Mouse (Mus musculus) small intestine, adult 2 months (tissue): ENCODE measurements around the gene Myl12a. TPM values are rescaled to one million over a fixed set of nuclear protein-coding genes. Genes with fewer than 3 reads are reported as not detected.

Experiments
- H3K27ac ChIP-seq: fragments of 200-500 bp; 2 replicates; pipeline ENCODE4 v1.5.1; 2012; ENCODE audit warnings: low read depth, low read length, control low read depth, inconsistent platforms; ENCODE audit not compliant: insufficient read depth
- H3K27me3 ChIP-seq: fragments of 200-500 bp; 2 replicates; pipeline ENCODE4 v1.6.1; 2012; ENCODE audit warnings: mild to moderate bottlenecking, moderate library complexity, low read length, inconsistent platforms; ENCODE audit not compliant: control insufficient read depth, insufficient read depth
- H3K36me3 ChIP-seq: fragments of 200-500 bp; 2 replicates; pipeline ENCODE4 v1.6.1; 2012; ENCODE audit warnings: mild to moderate bottlenecking, low read length, control low read depth, inconsistent platforms; ENCODE audit not compliant: control insufficient read depth, insufficient read depth
- H3K4me1 ChIP-seq: fragments of 200-500 bp; 2 replicates; pipeline ENCODE4 v1.6.1; 2012; ENCODE audit warnings: low read length, inconsistent platforms, mixed read lengths; ENCODE audit not compliant: control insufficient read depth, insufficient read depth, insufficient read length
- H3K4me3 ChIP-seq: fragments of 200-500 bp; 2 replicates; pipeline ENCODE4 v1.5.1; 2012; ENCODE audit warnings: low read depth, mild to moderate bottlenecking, control low read depth, inconsistent platforms, low read length, moderate library complexity
- CTCF ChIP-seq: fragments of 200-500 bp; IDR thresholded peaks from 2 replicates; pipeline ENCODE4 v1.5.1; 2012; ENCODE audit warnings: low read depth, mild to moderate bottlenecking, control low read depth, inconsistent platforms, low read length, moderate library complexity, mixed read lengths; ENCODE audit not compliant: insufficient replicate concordance, insufficient read length; ENCODE audit errors: extremely low read depth
- POLR2A ChIP-seq: fragments of 200-500 bp; IDR thresholded peaks from 2 replicates; pipeline ENCODE4 v1.6.1; 2012; ENCODE audit warnings: low read depth, mild to moderate bottlenecking, control low read depth, inconsistent platforms, low read length, moderate library complexity
- WGBS: fragments of 180-500 bp; shearing (Covaris S2); methylation state at CpG from one replicate; pipeline ENCODE4 v1.1.7; 2018; 5-methylcytosine and 5-hydroxymethylcytosine counted together
- polyA plus RNA-seq: library from polyadenylated mRNA; depleted of rRNA; stranded (reverse); fragments of >200 nt; gene quantifications from 2 replicates; pipeline ENCODE4 v1.2.3, GENCODE M21; 2012

The Myl12a gene
- polyA plus RNA-seq, 1 experiment = 52.7 TPM

DNA sequence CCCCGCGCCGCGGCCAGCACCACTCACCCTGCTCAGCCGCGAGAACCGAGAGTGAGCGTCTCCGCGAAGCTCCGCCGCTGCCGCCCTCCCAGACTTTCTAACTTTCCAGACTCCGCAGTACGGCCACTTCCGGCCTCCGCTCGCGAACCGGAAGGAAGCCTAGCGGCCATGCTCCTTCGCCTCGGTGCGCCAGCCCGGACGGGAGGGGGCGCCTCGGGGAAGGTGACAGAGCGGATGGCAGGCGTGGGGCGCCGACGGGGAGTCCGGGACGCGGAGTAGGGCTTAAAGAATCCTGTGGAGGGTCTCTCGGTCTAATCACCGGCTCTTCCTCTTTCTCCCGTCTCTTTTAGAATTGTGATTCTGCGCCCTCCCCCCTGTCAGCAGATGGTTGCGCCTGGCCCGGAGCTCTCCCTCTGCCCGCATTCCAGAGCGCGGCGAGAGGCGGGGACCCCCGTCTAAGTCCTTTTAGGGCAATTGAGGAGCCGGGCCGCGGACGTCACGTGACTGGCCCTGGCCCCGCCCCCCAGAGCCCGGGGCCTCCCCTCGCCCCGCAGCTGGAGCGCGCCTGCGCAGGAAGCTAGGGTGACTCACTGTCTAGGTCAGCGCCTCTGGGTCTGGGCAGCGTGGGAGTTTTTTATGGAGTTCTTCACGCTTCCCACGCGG, 466 bp downstream of the Myl12a start, which contains the start of gene Myom1:
Gene Myom1 (plus strand): TSS at position 553 of the 663 bp plus-strand sequence.
- WGBS = under 1% methylated on average over 65 of the region's 65 CpGs
- TF ChIP-seq POLR2A = peak; percentile 97
- TF ChIP-seq CTCF = peak; percentile 24; the same call in 1 of the 2 replicates

GRCm38 (mm10) chr17:71001699-71002080, 988 bp downstream of the Myl12a start:
- TF ChIP-seq CTCF = no peak
- Histone ChIP-seq H3K4me1 (peaks cover 10% of the 10 kb centered on the region; the same call in 1 of the 2 replicates), H3K27me3 (no peaks in the 10 kb centered on the region), H3K36me3 (peaks cover 2% of the 10 kb centered on the region; the same call in 1 of the 2 replicates), H3K27ac (peak overlapping the region; percentile 96), H3K4me3 (peak overlapping the region; percentile 95)
- under 1% methylated on average over 43 of the region's 43 CpGs for WGBS

More for the DNA sequence above, 466 bp downstream of the Myl12a start, which contains the start of gene Myom1:
- Histone ChIP-seq H3K27ac (peak within 1 kb of the TSS; percentile 96), H3K4me1 (peaks cover 8% of the 10 kb centered on the region; the same call in 1 of the 2 replicates), H3K27me3 (no peaks in the 10 kb centered on the region), H3K36me3 (0 out of 2 replicates have a peak, but pooled peaks cover 2% of the 10 kb centered on the region), H3K4me3 (peak within 1 kb of the TSS; percentile 95)

DNA sequence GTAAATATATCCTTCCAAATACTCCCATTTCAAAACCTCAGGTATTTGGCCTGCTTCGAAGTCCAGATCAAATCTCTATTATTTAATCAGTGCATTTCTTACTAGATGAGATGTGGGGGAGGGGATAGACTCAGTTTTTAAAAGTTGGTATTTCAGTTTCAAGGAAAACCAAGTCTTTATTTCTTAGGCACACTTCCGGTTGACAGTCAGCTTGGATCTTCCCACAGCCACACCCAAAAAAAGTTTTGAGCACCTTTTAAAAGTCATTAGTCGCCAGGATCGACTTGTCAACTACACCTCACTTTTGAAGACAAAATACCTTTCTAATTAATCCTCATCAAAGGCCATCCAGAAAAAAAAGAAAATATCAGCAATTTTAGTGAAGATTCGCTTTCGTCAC, 1.6 kb downstream of the Myl12a start:
- 2% methylated on average over 6 of the region's 6 CpGs for WGBS
- Histone ChIP-seq H3K4me3 (no peak overlapping the region), H3K36me3 (peaks cover 7% of the 10 kb centered on the region), H3K27ac (no peak overlapping the region; the same call in 1 of the 2 replicates), H3K4me1 (peaks cover 10% of the 10 kb centered on the region; the same call in 1 of the 2 replicates), H3K27me3 (no peaks in the 10 kb centered on the region)
- no peak for TF ChIP-seq POLR2A
- TF ChIP-seq CTCF = no peak

DNA sequence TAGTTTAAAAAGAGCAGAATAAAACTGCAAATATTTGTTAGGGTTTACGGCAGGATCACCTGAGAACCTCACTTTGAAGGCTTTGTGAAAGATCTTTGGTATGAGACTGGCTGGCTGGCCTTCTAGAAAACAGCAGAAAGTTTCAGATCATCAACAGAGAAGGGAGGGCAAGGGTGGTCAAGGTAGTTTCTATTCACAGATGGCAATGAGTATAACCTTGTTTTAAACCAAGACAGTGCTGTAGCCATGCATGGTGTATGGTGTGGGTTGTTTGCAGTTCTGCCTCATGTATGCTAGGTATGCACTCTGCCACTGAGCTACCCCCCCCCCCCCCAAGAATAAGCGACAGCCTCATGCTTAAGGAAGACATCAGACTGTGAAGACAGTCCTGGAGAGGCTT, 2.4 kb downstream of the Myl12a start:
- Histone ChIP-seq H3K27ac (no peak overlapping the region), H3K27me3 (no peaks in the 10 kb centered on the region), H3K4me1 (peaks cover 10% of the 10 kb centered on the region; the same call in 1 of the 2 replicates), H3K4me3 (no peak overlapping the region), H3K36me3 (peaks cover 13% of the 10 kb centered on the region)
- 45% methylated on average over 2 of the region's 2 CpGs for WGBS
- no peak for TF ChIP-seq CTCF
- no peak for TF ChIP-seq POLR2A

DNA sequence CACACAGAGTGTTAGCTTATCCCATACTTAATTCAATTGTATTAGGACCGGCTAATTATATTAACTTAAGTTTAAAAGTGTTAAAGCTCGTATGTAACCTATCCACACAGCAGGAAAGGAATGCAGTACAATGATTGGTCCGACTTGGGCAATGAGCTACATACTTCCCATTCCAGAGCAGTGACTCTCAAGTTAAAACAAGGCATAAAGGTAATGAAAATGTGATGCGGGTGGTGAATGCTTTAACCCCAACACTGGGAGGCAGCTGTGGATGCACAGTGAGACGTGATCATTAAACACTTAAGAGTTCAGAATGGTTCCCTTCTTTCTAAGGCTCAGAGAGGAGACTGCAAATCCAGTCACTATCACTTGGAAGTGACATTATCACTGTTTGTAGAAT, 3.5 kb downstream of the Myl12a start:
- H3K27ac ChIP-seq = no peak overlapping the region

GRCm38 (mm10) chr17:70998400-70998975, 4.2 kb downstream of the Myl12a start:
- 70% methylated on average over 9 of the region's 9 CpGs for WGBS
- H3K27me3 ChIP-seq = no peaks in the 10 kb centered on the region
- no peak for TF ChIP-seq CTCF
- TF ChIP-seq POLR2A = no peak
- no peak overlapping the region for H3K4me3 ChIP-seq
- peaks cover 6% of the 10 kb centered on the region; the same call in 1 of the 2 replicates for H3K4me1 ChIP-seq
- H3K27ac ChIP-seq = no peak overlapping the region
- peaks cover 24% of the 10 kb centered on the region for H3K36me3 ChIP-seq

More for the DNA sequence above, 3.5 kb downstream of the Myl12a start:
- no peak overlapping the region for H3K4me3 ChIP-seq
- TF ChIP-seq CTCF (no peak), POLR2A (no peak)
- WGBS = 63% methylated on average over 5 of the region's 5 CpGs
- peaks cover 19% of the 10 kb centered on the region for H3K36me3 ChIP-seq
- no peaks in the 10 kb centered on the region for H3K27me3 ChIP-seq
- H3K4me1 ChIP-seq = peaks cover 7% of the 10 kb centered on the region; the same call in 1 of the 2 replicates

GRCm38 (mm10) chr17:70997836-70998235, 4.8 kb downstream of the Myl12a start:
- H3K4me1 ChIP-seq = peaks cover 2% of the 10 kb centered on the region; the same call in 1 of the 2 replicates
- H3K36me3 ChIP-seq = peaks cover 25% of the 10 kb centered on the region
- no peak overlapping the region for H3K27ac ChIP-seq
- no peaks in the 10 kb centered on the region for H3K27me3 ChIP-seq
- 75% methylated on average over 6 of the region's 6 CpGs for WGBS
- H3K4me3 ChIP-seq = no peak overlapping the region
- TF ChIP-seq POLR2A = no peak
- no peak for TF ChIP-seq CTCF
